Mouse (Mus musculus) megakaryocyte, embryonic 14.5 days (primary cell): ENCODE data around the gene Car12.

Source experiments
- FLI1 ChIP-seq: IDR thresholded peaks from 2 replicates; pipeline ENCODE4 v1.6.1; 2012; ENCODE audit warnings: low read length, inconsistent platforms, mixed read lengths
- GATA1 ChIP-seq: IDR thresholded peaks from 3 replicates; pipeline ENCODE4 v1.6.1; 2012; ENCODE audit warnings: mixed read lengths, low read length, inconsistent platforms, borderline replicate concordance

GRCm38 (mm10) chr9:66796739-66797138, 83.3 kb downstream of the Car12 start, which contains the start of gene Gm10647:
- TF ChIP-seq GATA1 (no peak), FLI1 (no peak)
